Mouse (Mus musculus) adrenal gland, postnatal 14 days (tissue): ENCODE data around the gene Pdia3. TPM values are rescaled to one million over a fixed set of nuclear protein-coding genes. Genes with fewer than 3 reads are reported as not detected.
"Not testable (repeated sequence)": the region's sequence is repeated elsewhere in the genome, so short reads cannot be mapped to it uniquely, and the experiment has no call there.

ENCODE experiments used
- DNase-seq: peaks from one replicate; pipeline ENCODE4 v3.0.0; 2021; ENCODE audit warnings: mixed read lengths
- long read RNA-seq, 2 experiments: library from polyadenylated mRNA; stranded (forward); transcript quantifications; one replicate each; pipeline ENCODE4 v2.0.0; 2021
- total RNA-seq: library from RNA; stranded (reverse); gene quantifications from 2 replicates; pipeline ENCODE4 v1.2.3, GENCODE M21; 2021

The Pdia3 gene
- total RNA-seq: 306 and 320 TPM in 2 replicates
- long read RNA-seq, experiment 1, transcript Pdia3-201 (13 exons, 2,770 nt): major isoform, 487 of 516 reads
- long read RNA-seq, experiment 1, partial matches to known transcripts: 14 of 516 reads
- long read RNA-seq, experiment 1, other reads (novel, unspliced or antisense): 15 of 516 reads
- long read RNA-seq, experiment 2, transcript Pdia3-201 (13 exons, 2,770 nt): major isoform, 259 of 279 reads
- long read RNA-seq, experiment 2, partial matches to known transcripts: 9 of 279 reads
- long read RNA-seq, experiment 2, other reads (novel, unspliced or antisense): 11 of 279 reads

- DNase-seq: peak; percentile 98
These were observed at the start of gene Pdia3, which contains the start of gene Catsper2 for GRCm38 (mm10) chr2:121413387-121414042. Gene Pdia3 (plus strand): TSS chr2:121413775. Gene Catsper2 (minus strand): TSS chr2:121413792.

GRCm38 (mm10) chr2:121368831-121369230 lies 44.7 kb upstream of the Pdia3 start:
- no peak for DNase-seq

DNA sequence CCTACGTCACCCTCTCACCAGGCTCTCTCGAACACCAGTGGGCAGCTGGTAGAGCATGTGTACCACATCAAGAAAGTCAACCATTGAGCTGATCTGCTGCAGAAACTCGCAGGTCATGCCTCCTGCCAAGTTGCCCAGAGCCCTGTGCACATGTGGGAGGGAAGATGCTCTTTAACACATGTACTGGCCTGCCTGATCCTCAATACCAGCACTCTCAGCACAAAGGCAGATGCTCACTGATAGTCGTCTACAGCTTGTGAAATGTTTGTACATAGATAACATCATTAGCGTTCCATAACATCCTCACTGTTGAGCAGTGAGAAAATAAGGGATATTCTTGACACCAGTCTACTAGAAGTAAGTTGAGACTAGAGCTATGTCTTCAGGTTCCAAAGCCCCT lies 42.7 kb upstream of the Pdia3 start:
- DNase-seq: no peak

- DNase-seq: peak; percentile 39
These were observed 41.3 kb upstream of the Pdia3 start for GRCm38 (mm10) chr2:121372266-121372665.

DNA sequence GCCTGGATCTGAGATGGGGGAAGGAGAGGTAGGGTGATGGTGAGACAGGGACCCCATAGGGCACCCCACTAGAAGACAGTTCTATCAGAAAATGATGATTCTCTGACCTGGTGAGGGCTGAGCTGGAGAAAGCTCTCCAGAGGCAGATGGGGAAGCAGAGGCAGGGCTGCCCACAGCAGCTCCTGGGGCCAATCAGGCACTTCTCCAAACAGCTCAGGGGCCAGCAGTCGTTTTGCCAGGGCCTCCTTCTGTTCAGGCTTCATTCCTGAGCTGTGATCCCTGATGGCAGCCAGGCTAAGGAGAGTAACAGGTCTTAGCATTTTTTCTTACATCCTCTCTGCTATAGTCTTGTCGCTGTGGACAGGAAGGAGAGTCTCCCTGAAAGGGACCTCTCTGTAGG lies 38.8 kb upstream of the Pdia3 start:
- no peak for DNase-seq

GRCm38 (mm10) chr2:121386961-121387575 lies 26.5 kb upstream of the Pdia3 start, which contains the start of gene Strc:
Gene Strc (minus strand): TSS chr2:121387168.
- DNase-seq: not testable (repeated sequence)

DNA sequence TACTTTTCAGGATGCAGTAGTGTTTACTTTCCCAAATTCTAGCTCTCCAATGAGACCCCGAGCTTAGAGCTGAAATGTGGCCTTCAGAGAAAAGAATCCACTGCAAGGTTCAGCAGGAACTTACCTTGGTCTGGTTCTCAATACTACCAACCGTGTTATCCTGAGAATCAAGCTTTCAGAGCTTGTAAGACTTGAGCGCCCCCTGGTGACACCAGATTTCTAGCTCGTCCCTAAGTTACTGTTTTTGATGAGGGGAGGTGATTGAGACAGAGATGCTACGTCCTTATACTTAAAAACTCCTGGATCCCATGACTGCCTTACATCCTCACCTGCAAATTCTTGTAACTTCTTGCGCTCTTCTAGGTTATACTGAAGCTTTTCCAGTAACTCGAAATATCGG lies 17.0 kb upstream of the Pdia3 start:
- peak; percentile 89 for DNase-seq

DNA sequence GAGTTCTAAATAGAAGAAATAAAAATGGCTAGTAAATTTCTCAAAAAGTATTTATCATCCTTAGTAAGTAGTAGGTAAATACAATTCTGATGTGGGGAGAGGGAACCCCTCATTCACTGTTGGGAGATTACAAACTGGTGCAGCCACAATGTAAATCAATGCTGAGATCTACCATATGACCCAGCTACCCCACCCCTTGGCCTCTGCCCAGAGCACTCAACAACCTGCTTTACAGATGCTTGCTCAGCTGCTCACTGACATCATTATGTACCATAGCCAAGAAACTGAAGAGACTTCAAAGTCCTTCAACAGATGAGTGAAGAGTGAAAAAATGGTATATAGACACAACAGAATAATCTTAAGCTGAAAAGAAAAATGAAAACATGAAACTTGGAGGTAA lies 10.3 kb upstream of the Pdia3 start:
- DNase-seq: no peak

- DNase-seq: peak; percentile 56
These were observed 5.4 kb upstream of the Pdia3 start for GRCm38 (mm10) chr2:121408160-121408559.

DNA sequence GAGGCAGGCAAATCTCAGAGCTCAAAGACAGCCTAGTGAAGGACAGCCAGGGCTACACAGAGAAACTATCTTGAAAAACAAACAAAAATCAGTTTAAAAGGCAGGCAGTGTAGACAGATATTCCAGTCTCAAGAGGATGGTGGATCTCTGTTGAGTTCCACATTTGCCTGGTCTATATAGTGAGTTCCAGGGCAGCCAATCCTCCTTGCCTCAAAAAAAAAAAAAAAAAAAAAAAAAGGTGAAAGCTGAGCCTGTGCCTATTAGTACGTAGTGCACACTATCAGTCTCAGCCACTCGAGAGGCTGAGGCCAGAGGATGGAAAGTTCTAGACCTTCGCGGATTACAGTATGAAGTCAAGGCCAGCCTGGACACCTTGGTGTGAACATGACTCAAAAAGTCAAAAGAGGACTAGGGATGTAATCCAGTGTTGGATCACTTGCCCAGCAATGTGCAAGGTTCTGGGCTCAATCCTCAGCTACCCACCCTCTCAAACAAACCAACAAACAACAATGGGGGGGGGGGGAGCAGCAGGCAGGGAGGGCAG lies 660 bp upstream of the Pdia3 start:
- DNase-seq: peak; percentile 64

DNA sequence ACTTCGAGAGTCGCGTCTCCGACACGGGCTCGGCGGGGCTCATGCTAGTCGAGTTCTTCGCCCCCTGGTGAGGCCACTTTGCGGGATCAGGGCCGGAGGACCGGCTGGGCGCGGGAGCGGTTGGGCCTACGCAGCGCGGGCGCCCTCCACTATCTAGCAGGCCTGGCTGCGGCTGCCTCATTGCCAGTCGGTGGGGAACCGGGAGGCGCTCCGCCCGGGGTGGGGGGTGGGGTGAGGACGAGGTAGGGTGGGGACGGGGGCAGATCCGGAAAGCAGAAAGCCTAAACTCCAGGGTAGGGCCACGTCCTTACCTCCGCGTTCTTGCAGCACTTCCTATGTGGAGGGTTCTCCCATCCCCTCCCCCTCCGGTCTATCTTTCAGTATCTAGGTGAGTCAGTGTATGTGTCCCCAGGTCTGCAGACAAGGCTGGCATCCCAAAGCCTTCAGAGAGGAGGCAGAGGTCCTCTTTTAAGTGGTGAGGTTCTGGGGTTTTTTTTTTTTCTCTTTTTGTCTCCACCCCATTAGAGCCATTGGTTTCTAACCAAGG lies 637 bp downstream of the Pdia3 start:
- peak; percentile 69 for DNase-seq

- no peak for DNase-seq
These were observed 1.5 kb downstream of the Pdia3 start for GRCm38 (mm10) chr2:121415103-121415502.

DNA sequence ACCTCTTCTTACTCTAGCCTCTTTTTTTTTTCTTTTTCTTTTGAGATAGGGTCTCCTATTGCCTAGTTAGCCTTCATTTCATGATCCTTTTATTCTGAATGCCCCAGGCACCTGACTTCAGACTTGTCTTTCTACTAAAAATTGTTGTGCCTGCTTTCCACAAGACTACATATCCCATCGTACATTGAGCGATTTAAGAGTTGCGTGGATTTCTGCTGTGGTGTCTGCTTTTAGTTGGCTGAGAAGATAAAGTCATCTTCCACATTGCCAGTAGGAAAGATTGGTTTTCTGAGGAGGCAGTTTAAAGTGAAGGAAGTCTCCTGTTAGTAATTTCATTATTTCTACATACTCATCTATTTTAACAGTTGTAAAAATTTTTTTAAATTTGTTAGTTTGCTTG lies 2.0 kb downstream of the Pdia3 start:
- no peak for DNase-seq

GRCm38 (mm10) chr2:121416356-121416755 lies 2.8 kb downstream of the Pdia3 start:
- DNase-seq: no peak

DNA sequence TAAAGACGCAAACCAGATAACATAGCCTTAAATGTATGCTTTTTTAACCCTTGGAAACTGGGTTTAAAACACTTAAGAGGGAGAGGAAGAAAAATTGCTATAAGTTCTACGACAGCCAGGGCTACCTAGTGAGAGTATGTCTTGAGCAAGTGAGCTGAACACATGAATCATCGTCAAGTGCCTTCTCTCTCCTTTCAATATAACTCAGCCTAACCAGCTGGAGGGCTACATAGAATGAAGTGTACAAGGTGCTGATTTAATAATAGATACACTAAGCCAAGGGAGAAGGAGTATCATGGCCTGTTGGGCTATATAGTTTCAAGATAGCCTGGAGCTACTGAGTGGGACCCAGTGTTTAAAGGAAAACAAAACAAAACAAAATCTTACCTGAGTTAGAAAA lies 4.9 kb downstream of the Pdia3 start:
- no peak for DNase-seq

- DNase-seq: no peak
These were observed 9.6 kb downstream of the Pdia3 start for GRCm38 (mm10) chr2:121423166-121423565.

DNA sequence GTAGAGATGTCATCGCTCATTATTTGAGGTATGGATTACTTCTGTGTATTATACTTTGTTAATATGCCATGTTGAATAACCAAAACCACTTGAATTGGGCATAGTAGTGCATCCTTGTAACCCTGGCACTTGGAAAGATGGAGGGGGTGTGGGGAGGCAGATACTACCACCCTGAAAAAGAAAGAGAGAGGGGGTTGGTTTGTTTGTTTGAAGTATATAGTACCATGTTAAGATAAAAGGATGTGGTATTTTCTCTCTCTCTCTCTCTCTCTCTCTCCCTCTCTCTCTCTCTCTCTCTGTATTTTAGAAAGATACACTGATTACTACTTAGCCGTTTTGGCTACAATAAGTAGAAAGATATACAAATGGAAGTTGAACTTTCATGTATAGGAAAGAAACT lies 12.3 kb downstream of the Pdia3 start:
- no peak for DNase-seq

DNA sequence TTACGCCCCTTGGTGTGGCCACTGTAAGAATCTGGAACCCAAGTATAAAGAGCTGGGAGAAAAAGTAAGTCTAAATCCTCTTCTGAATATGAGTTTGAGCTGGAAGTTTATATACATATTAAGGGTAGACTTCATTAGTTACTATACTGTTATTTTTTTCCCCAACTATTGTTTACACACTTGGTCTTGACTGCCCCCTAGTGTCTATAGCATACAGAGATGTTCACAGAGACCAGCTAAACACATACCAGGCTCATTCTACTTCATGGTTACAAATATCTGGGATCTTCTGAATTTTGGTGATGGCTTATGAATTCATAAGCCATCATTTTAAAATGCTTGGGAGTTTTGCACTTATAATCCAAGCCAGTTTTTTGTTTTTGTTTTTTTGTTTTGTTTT lies 21.3 kb downstream of the Pdia3 start:
- no peak for DNase-seq

GRCm38 (mm10) chr2:121439746-121440145 lies 26.2 kb downstream of the Pdia3 start:
- no peak for DNase-seq

DNA sequence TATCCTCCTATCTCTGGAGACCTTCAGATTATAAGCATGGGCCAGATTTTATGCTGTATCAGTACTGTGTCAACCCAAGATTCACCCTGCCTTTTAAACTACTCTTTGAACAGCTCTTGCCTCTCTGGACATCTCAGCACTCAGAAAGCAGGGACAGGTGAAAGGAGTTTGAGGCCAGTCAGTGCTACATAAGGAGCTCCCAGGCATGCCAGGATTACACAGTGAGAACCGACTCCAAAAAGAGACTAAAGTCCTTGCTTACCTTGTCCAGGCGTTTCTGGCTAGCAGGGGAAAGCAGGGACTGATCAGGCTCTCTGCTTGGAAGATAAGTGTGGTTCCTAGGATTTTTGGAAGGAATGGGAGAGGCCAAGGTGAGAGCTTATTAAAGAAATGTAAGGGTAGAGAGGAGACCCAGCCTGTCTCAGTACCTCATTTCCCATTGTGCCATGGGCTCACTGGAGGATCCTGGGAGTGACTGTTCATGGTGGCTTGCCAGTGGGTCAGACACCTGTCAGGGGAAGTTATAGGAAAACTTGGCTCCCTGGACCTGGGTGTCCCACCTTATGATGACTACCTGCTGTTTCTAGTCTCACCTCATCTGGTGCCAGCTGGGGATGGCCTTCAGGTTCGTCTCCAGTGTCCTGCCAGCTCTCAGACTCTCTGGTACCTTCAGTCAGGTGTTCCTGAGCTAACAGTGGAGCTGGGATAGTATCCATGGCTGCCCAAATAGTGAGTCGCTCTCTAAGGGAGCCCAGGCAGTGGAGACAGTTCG lies 27.4 kb downstream of the Pdia3 start:
- no peak for DNase-seq

DNA sequence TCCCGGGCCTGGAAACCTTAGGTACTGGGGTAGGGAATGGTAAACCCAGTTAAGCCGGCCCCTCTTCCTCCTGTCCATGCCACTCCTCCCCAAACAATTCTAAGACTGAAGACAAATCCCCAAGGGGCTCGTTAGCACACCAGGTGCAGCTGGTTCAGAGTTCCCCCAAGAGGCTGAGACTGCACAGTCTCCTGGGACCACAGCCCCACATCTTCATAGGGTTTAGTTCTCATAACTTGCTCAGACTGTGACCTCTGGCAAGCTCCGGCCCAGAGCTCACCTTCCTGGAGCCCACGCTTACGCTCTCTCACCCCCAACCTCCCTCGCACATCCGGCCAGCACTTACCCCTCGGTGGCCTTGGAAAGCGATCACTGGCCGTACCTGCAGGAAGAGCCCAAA lies 28.2 kb downstream of the Pdia3 start:
- peak; percentile 17 for DNase-seq
